Mouse (Mus musculus): ENCODE measurements around the gene Gm11172. TPM values are rescaled to one million over a fixed set of nuclear protein-coding genes. Genes with fewer than 3 reads are reported as not detected.

Gm11172 gene
- total and polyA plus RNA-seq, 2 experiments from 2014 or later, result not detected

GRCm38 (mm10) chr16:10838487-10839245 lies 26.0 kb downstream of the Gm11172 start:
- TF ChIP-seq CTCF (IDR thresholded peaks at IDR 0.05; ENCODE audit: low read depth), result no peak
- Histone ChIP-seq H3K27ac (no peak overlapping the region), H3K4me1 (ENCODE audit: insufficient read depth, low read length) (0 out of 2 replicates have a peak, but pooled peaks cover 4% of the 10 kb centered on the region), H3K4me2 (ENCODE audit: low read depth, low read length) (no peak overlapping the region), H3K9me3 (ENCODE audit: low read length) (no peaks in the 10 kb centered on the region), H3K9ac (replicated peaks; ENCODE audit: low read length) (no peak overlapping the region), H3K36me3 (ENCODE audit: insufficient read depth, low read length) (no peaks in the 10 kb centered on the region), H3K4me3 (ENCODE audit: low read length) (no peak overlapping the region), H3K27me3 (ENCODE audit: insufficient read depth, low read length) (no peaks in the 10 kb centered on the region)
- WGBS, result 25% methylated on average over 10 of the region's 10 CpGs
- ATAC-seq, result no peak
- no peak for DNase-seq (ENCODE audit: low spot score)

- WGBS, result 87% methylated on average over 14 of the region's 14 CpGs
These were observed 27.3 kb downstream of the Gm11172 start for GRCm38 (mm10) chr16:10840018-10840417.

GRCm38 (mm10) chr16:10842282-10842855 lies 29.7 kb downstream of the Gm11172 start:
- Histone ChIP-seq H3K9me3 (ENCODE audit: low read length) (no peaks in the 10 kb centered on the region), H3K27ac (no peak overlapping the region), H3K4me2 (ENCODE audit: low read depth, low read length) (no peak overlapping the region), H3K36me3 (ENCODE audit: insufficient read depth, low read length) (no peaks in the 10 kb centered on the region), H3K4me1 (ENCODE audit: insufficient read depth, low read length) (peaks cover 7% of the 10 kb centered on the region; the same call in 1 of the 2 replicates), H3K27me3 (ENCODE audit: insufficient read depth, low read length) (no peaks in the 10 kb centered on the region), H3K9ac (replicated peaks; ENCODE audit: low read length) (no peak overlapping the region), H3K4me3 (ENCODE audit: low read length) (no peak overlapping the region)
- TF ChIP-seq CTCF (IDR thresholded peaks at IDR 0.05; ENCODE audit: low read depth), result no peak
- no peak for DNase-seq (ENCODE audit: low spot score)
- WGBS, result 47% methylated on average over 4 of the region's 4 CpGs
- ATAC-seq, result no peak

More at GRCm38 (mm10) chr16:10840018-10840417, 27.3 kb downstream of the Gm11172 start:
- H3K4me1 ChIP-seq (ENCODE audit: insufficient read depth, low read length), result peaks cover 7% of the 10 kb centered on the region; the same call in 1 of the 2 replicates
- H3K9ac ChIP-seq (replicated peaks; ENCODE audit: low read length), result no peak overlapping the region
- H3K9me3 ChIP-seq (ENCODE audit: low read length), result no peaks in the 10 kb centered on the region
- no peak overlapping the region for H3K4me2 ChIP-seq (ENCODE audit: low read depth, low read length)
- no peak overlapping the region for H3K27ac ChIP-seq
- ATAC-seq, result no peak
- H3K36me3 ChIP-seq (ENCODE audit: insufficient read depth, low read length), result no peaks in the 10 kb centered on the region
- no peak for TF ChIP-seq CTCF (IDR thresholded peaks at IDR 0.05; ENCODE audit: low read depth)
- H3K4me3 ChIP-seq (ENCODE audit: low read length), result no peak overlapping the region
- DNase-seq (ENCODE audit: low spot score), result no peak
- H3K27me3 ChIP-seq (ENCODE audit: insufficient read depth, low read length), result no peaks in the 10 kb centered on the region

- Histone ChIP-seq H3K4me2 (ENCODE audit: low read depth, low read length) (peak overlapping the region; percentile 46), H3K36me3 (ENCODE audit: insufficient read depth, low read length) (no peaks in the 10 kb centered on the region), H3K9ac (replicated peaks; ENCODE audit: low read length) (peak overlapping the region; percentile 2; the same call in 1 of the 2 replicates), H3K9me3 (ENCODE audit: low read length) (no peaks in the 10 kb centered on the region), H3K4me1 (ENCODE audit: insufficient read depth, low read length) (peaks cover 7% of the 10 kb centered on the region; the same call in 1 of the 2 replicates), H3K27me3 (ENCODE audit: insufficient read depth, low read length) (no peaks in the 10 kb centered on the region), H3K27ac (no peak overlapping the region; the same call in 1 of the 2 replicates), H3K4me3 (ENCODE audit: low read length) (no peak overlapping the region)
- WGBS, result 18% methylated on average over 18 of the region's 18 CpGs
- no peak for TF ChIP-seq CTCF (IDR thresholded peaks at IDR 0.05; ENCODE audit: low read depth)
- ATAC-seq (peak; percentile 73), DNase-seq (ENCODE audit: low spot score) (peak; percentile 42)
These were observed 31.0 kb downstream of the Gm11172 start for GRCm38 (mm10) chr16:10843486-10844318.

GRCm38 (mm10) chr16:10844319-10844670 lies 31.6 kb downstream of the Gm11172 start:
- no peak for DNase-seq (ENCODE audit: low spot score)

GRCm38 (mm10) chr16:10845952-10846351 lies 33.2 kb downstream of the Gm11172 start:
- DNase-seq (ENCODE audit: low spot score) (no peak), ATAC-seq (no peak)
- Histone ChIP-seq H3K4me3 (ENCODE audit: low read length) (no peak overlapping the region), H3K9me3 (ENCODE audit: low read length) (no peaks in the 10 kb centered on the region), H3K36me3 (ENCODE audit: insufficient read depth, low read length) (no peaks in the 10 kb centered on the region), H3K4me2 (ENCODE audit: low read depth, low read length) (no peak overlapping the region), H3K27me3 (ENCODE audit: insufficient read depth, low read length) (no peaks in the 10 kb centered on the region), H3K4me1 (ENCODE audit: insufficient read depth, low read length) (peaks cover 10% of the 10 kb centered on the region; the same call in 1 of the 2 replicates), H3K27ac (no peak overlapping the region), H3K9ac (replicated peaks; ENCODE audit: low read length) (no peak overlapping the region)
- WGBS, result 69% methylated on average over 6 of the region's 6 CpGs
- no peak for TF ChIP-seq CTCF (IDR thresholded peaks at IDR 0.05; ENCODE audit: low read depth)

More at GRCm38 (mm10) chr16:10844319-10844670, 31.6 kb downstream of the Gm11172 start:
- Histone ChIP-seq H3K27me3 (ENCODE audit: insufficient read depth, low read length) (no peaks in the 10 kb centered on the region), H3K9me3 (ENCODE audit: low read length) (no peaks in the 10 kb centered on the region), H3K27ac (no peak overlapping the region), H3K4me2 (ENCODE audit: low read depth, low read length) (peak overlapping the region; percentile 46), H3K4me1 (ENCODE audit: insufficient read depth, low read length) (peaks cover 7% of the 10 kb centered on the region; the same call in 1 of the 2 replicates), H3K36me3 (ENCODE audit: insufficient read depth, low read length) (no peaks in the 10 kb centered on the region), H3K4me3 (ENCODE audit: low read length) (no peak overlapping the region), H3K9ac (replicated peaks; ENCODE audit: low read length) (peak overlapping the region; percentile 2; the same call in 1 of the 2 replicates)
- no peak for ATAC-seq
- no peak for TF ChIP-seq CTCF (IDR thresholded peaks at IDR 0.05; ENCODE audit: low read depth)
- 62% methylated on average over 6 of the region's 6 CpGs for WGBS

Data from hindbrain, postnatal 0 days (tissue).